Mouse (Mus musculus) small intestine, adult 2 months (tissue): ENCODE results near the gene Imp3.

Experiments
- CTCF ChIP-seq: fragments of 200-500 bp; IDR thresholded peaks from 2 replicates; pipeline ENCODE4 v1.5.1; 2012; ENCODE audit warnings: low read depth, mild to moderate bottlenecking, control low read depth, inconsistent platforms, low read length, moderate library complexity, mixed read lengths; ENCODE audit not compliant: insufficient replicate concordance, insufficient read length; ENCODE audit errors: extremely low read depth
- POLR2A ChIP-seq: fragments of 200-500 bp; IDR thresholded peaks from 2 replicates; pipeline ENCODE4 v1.6.1; 2012; ENCODE audit warnings: low read depth, mild to moderate bottlenecking, control low read depth, inconsistent platforms, low read length, moderate library complexity

DNA sequence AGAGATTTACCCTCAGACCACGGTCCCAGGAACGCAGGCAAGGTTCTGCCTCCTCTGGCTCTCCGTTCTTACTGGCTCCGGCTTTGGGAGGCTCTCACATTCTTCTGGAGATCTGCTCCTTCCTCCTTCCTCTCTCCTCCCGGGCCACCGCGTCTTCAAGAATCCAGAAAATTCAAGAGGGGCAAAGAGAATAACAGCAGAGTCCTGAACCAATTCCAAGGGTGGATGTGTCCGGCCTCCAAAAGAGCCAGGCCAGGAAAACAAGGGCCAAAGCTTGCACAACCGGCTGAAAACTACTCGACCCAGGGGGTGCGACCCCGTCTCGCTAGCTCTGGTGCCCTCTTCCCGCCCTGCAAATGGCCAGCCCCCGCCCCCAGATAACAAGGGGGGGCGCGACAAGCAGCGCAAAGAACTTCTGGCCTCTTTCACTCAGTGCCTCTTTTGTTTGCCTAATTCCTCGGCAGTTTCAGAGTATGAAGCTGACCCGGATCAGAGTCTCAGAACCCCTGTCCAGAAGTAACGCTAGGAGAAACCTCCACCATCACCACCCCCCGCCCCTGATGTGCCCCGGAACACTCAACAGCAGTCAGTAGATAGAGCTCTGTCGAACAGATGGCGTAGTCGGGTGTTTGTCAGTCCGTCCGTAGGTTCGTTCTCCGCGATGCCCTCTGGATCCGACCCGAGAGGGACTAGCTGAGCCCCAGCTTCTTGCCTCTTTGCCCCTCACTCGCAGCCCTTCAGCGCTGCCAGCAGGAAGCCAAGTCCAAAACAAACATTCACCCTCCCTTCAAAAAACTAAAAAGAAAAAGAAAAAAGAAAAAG is 9.9 kb upstream of the Imp3 start:
- TF ChIP-seq CTCF (0 out of 2 replicates have a peak, but pooled peaks have one; percentile 16), POLR2A (no peak; the same call in 1 of the 2 replicates)
